Mouse (Mus musculus): ENCODE results near the gene Tmem115. TPM values are rescaled to one million over a fixed set of nuclear protein-coding genes. Genes with fewer than 3 reads are reported as not detected.

The Tmem115 gene
- total and polyA plus RNA-seq, 2 experiments, result 10.9 to 47.3 TPM

DNA sequence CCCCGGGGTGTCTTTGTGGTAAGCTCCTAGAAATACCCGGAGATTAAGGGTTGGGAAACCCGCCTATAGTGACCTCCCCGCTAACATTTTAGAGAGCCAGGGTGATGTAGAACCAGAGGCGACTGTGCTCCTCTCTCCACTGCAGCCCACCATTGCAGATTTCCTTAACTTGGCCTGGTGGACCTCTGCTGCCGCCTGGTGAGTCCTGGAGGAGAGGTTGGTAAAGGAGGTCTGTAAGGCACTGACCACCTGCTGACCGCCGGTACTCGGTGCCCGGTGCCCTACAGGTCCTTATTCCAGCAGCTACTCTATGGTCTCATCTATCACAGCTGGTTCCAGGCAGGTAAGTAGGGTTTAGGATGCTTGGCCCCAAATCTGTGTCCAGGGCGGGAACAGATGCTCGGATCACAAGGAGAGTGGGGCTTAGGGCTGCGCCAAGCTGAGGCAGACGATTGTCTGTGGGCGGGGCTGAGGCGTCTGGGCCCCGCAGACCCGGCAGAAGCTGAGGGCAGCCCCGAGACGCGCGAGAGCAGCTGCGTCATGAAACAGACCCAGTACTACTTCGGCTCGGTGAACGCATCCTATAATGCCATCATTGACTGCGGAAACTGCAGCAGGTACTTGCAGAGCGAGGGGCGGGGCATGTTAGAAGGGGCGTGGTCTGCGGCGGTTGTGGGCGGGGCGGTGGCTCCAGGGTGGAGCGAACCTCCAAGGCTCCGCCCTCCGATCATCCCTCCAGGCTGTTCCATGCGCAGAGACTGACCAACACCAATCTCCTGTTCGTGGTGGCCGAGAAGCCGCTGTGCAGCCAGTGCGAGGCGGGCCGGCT lies 7.3 kb upstream of the Tmem115 start:
- WGBS, result 10% methylated on average over 44 of the region's 44 CpGs
- Histone ChIP-seq H3K79me2 (ENCODE audit: control insufficient read depth, insufficient read depth, low read length) (no peaks in the 10 kb centered on the region), H3K36me3 (ENCODE audit: control insufficient read depth, insufficient read depth, low read length) (no peaks in the 10 kb centered on the region), H3K4me1 (ENCODE audit: control insufficient read depth, insufficient read depth, low read length) (no peaks in the 10 kb centered on the region), H3K9ac (ENCODE audit: low read depth, low read length) (no peak overlapping the region), H3K27me3 (ENCODE audit: control insufficient read depth, insufficient read depth, low read length) (peaks cover 8% of the 10 kb centered on the region; the same call in 1 of the 2 replicates), H3K4me3 (ENCODE audit: insufficient read depth, low read depth, low read length) (no peak overlapping the region), H3K27ac (replicated peaks; ENCODE audit: insufficient read depth, low read depth, low read length) (no peak overlapping the region)
- no peak for DNase-seq (ENCODE audit: extremely low read depth, low read depth, low spot score)
- no peak for TF ChIP-seq POLR2A (IDR thresholded peaks at IDR 0.05; ENCODE audit: extremely low read depth, insufficient read depth, low read length)
- no peak for TF ChIP-seq CTCF (IDR thresholded peaks at IDR 0.05; ENCODE audit: low read depth, low read length)

GRCm38 (mm10) chr9:107534408-107535202 lies 860 bp downstream of the Tmem115 start:
- under 1% methylated on average over 40 of the region's 40 CpGs for WGBS
- H3K79me2 ChIP-seq (ENCODE audit: control insufficient read depth, insufficient read depth, low read length), result peaks cover 28% of the 10 kb centered on the region; the same call in 1 of the 2 replicates
- H3K4me3 ChIP-seq (ENCODE audit: insufficient read depth, low read depth, low read length), result peak overlapping the region; percentile 93
- H3K27me3 ChIP-seq (ENCODE audit: control insufficient read depth, insufficient read depth, low read length), result no peaks in the 10 kb centered on the region
- DNase-seq (ENCODE audit: extremely low read depth, low read depth, low spot score), result no peak
- H3K27ac ChIP-seq (replicated peaks; ENCODE audit: insufficient read depth, low read depth, low read length), result peak overlapping the region; percentile 84
- peaks cover 16% of the 10 kb centered on the region for H3K4me1 ChIP-seq (ENCODE audit: control insufficient read depth, insufficient read depth, low read length)
- peak overlapping the region; percentile 93 for H3K9ac ChIP-seq (ENCODE audit: low read depth, low read length)
- H3K36me3 ChIP-seq (ENCODE audit: control insufficient read depth, insufficient read depth, low read length), result no peaks in the 10 kb centered on the region; the same call in 1 of the 2 replicates
- TF ChIP-seq POLR2A (IDR thresholded peaks at IDR 0.05; ENCODE audit: extremely low read depth, insufficient read depth, low read length) (no peak), CTCF (IDR thresholded peaks at IDR 0.05; ENCODE audit: low read depth, low read length) (no peak)

DNA sequence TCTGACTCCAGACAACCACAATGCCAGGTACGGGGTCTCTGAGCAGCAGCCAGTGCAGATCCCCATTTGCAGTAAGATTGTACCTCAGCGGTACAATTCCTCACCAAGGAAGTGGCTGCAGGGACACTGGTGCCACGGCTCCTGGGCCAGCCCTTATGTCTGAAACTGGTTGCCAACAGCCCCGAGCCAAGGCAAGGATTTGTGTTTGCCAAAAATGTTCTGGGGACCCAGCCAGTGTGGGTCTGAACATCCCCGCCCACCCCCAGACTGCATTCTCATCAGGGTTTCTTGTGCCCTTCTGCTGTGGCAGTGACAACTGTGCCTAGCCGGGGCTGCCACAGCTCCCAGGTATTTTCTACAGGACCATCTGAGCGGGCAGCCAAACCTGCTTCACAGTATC lies 4.5 kb downstream of the Tmem115 start:
- H3K79me2 ChIP-seq (ENCODE audit: control insufficient read depth, insufficient read depth, low read length), result peaks cover 28% of the 10 kb centered on the region; the same call in 1 of the 2 replicates
- no peak for TF ChIP-seq POLR2A (IDR thresholded peaks at IDR 0.05; ENCODE audit: extremely low read depth, insufficient read depth, low read length)
- no peak for TF ChIP-seq CTCF (IDR thresholded peaks at IDR 0.05; ENCODE audit: low read depth, low read length)
- no peaks in the 10 kb centered on the region; the same call in 1 of the 2 replicates for H3K36me3 ChIP-seq (ENCODE audit: control insufficient read depth, insufficient read depth, low read length)
- no peak overlapping the region for H3K9ac ChIP-seq (ENCODE audit: low read depth, low read length)
- no peak for DNase-seq (ENCODE audit: extremely low read depth, low read depth, low spot score)
- 87% methylated on average over 7 of the region's 7 CpGs for WGBS
- no peaks in the 10 kb centered on the region for H3K27me3 ChIP-seq (ENCODE audit: control insufficient read depth, insufficient read depth, low read length)
- no peak overlapping the region for H3K4me3 ChIP-seq (ENCODE audit: insufficient read depth, low read depth, low read length)
- H3K4me1 ChIP-seq (ENCODE audit: control insufficient read depth, insufficient read depth, low read length), result peaks cover 24% of the 10 kb centered on the region
- H3K27ac ChIP-seq (replicated peaks; ENCODE audit: insufficient read depth, low read depth, low read length), result no peak overlapping the region

GRCm38 (mm10) chr9:107538711-107539110 lies 5.0 kb downstream of the Tmem115 start:
- Histone ChIP-seq H3K27me3 (ENCODE audit: control insufficient read depth, insufficient read depth, low read length) (no peaks in the 10 kb centered on the region), H3K9ac (ENCODE audit: low read depth, low read length) (no peak overlapping the region), H3K36me3 (ENCODE audit: control insufficient read depth, insufficient read depth, low read length) (no peaks in the 10 kb centered on the region; the same call in 1 of the 2 replicates), H3K4me3 (ENCODE audit: insufficient read depth, low read depth, low read length) (no peak overlapping the region), H3K27ac (replicated peaks; ENCODE audit: insufficient read depth, low read depth, low read length) (no peak overlapping the region), H3K79me2 (ENCODE audit: control insufficient read depth, insufficient read depth, low read length) (peaks cover 28% of the 10 kb centered on the region; the same call in 1 of the 2 replicates), H3K4me1 (ENCODE audit: control insufficient read depth, insufficient read depth, low read length) (peaks cover 24% of the 10 kb centered on the region)
- WGBS, result 88% methylated on average over 3 of the region's 3 CpGs
- no peak for DNase-seq (ENCODE audit: extremely low read depth, low read depth, low spot score)
- TF ChIP-seq POLR2A (IDR thresholded peaks at IDR 0.05; ENCODE audit: extremely low read depth, insufficient read depth, low read length), result no peak
- no peak for TF ChIP-seq CTCF (IDR thresholded peaks at IDR 0.05; ENCODE audit: low read depth, low read length)

DNA sequence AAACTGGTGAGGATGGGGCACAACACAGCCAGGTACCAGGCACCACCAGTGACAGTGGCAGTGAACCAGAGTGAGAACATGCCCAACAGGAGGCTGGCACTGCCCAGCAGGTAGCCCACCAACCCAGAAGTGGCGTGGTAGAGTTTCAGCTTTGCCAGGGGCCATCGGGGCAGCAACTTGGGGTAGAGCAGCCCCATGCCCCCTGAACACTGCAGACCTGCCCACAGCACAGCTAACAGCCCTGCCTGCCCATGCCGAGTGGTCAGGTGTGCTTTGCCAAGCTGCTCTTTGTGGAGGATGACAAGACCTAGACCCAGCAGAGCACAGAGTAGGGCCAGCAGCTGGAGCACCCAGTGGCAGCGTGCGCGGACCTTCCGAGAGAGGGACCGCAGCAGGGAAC lies 6.2 kb downstream of the Tmem115 start:
- Histone ChIP-seq H3K4me3 (ENCODE audit: insufficient read depth, low read depth, low read length) (no peak overlapping the region), H3K36me3 (ENCODE audit: control insufficient read depth, insufficient read depth, low read length) (no peaks in the 10 kb centered on the region; the same call in 1 of the 2 replicates), H3K79me2 (ENCODE audit: control insufficient read depth, insufficient read depth, low read length) (peaks cover 20% of the 10 kb centered on the region; the same call in 1 of the 2 replicates), H3K9ac (ENCODE audit: low read depth, low read length) (no peak overlapping the region), H3K27ac (replicated peaks; ENCODE audit: insufficient read depth, low read depth, low read length) (no peak overlapping the region), H3K4me1 (ENCODE audit: control insufficient read depth, insufficient read depth, low read length) (peaks cover 24% of the 10 kb centered on the region), H3K27me3 (ENCODE audit: control insufficient read depth, insufficient read depth, low read length) (no peaks in the 10 kb centered on the region)
- DNase-seq (ENCODE audit: extremely low read depth, low read depth, low spot score), result no peak
- WGBS, result 96% methylated on average over 8 of the region's 8 CpGs
- TF ChIP-seq POLR2A (IDR thresholded peaks at IDR 0.05; ENCODE audit: extremely low read depth, insufficient read depth, low read length) (no peak), CTCF (IDR thresholded peaks at IDR 0.05; ENCODE audit: low read depth, low read length) (no peak)

All from liver, adult 2 months (tissue).